In genomic region chr5:36948831-36949230, GRCm38 (mm10) we compare ENCODE assay signal across 8 mouse cellular contexts. TPM values are rescaled to one million over a fixed set of nuclear protein-coding genes. Genes with fewer than 3 reads are reported as not detected.
A peak's percentile ranks its signal among the peaks of the same experiment; 100 is the strongest.
DNase-seq lines count a peak whose midpoint lies in the region; ATAC-seq and TF ChIP-seq lines count a peak whose summit lies in the region.

No protein-coding gene starts in this region.

- no peaks in the 10 kb centered on the region for H3K4me1 ChIP-seq in lung, postnatal 0 days (ENCODE audit: insufficient read depth, low read depth, low read length)

- H3K9ac ChIP-seq in lung, postnatal 0 days (replicated peaks; ENCODE audit: low read depth): no peak overlapping the region

- H3K4me2 ChIP-seq in lung, postnatal 0 days (replicated peaks; ENCODE audit: low read depth, low read length): no peak overlapping the region

- WGBS in lung, postnatal 0 days: 12% methylated on average over 3 of the region's 3 CpGs

- ATAC-seq in lung, postnatal 0 days: peak; percentile 46; the same call in 1 of the 2 replicates

- peak; percentile 93 for TF ChIP-seq CTCF in lung, postnatal 0 days (IDR thresholded peaks at IDR 0.05)

- intact Hi-C loops in gastrocnemius, postnatal 14 days (cut with DNase I; ENCODE audit: low total_unique reads): loop anchor here (2.0 kb wide), 1 partner anchor 52 kb away; no protein-coding TSS in a partner anchor

- DNase-seq in A20 (ENCODE audit: low read depth, low spot score): peak; percentile 79
- DNase-seq in T-cell, adult 2 months (ENCODE audit: low spot score): peak; percentile 62
- peak; percentile 83 to 84 for DNase-seq in cerebellum, postnatal 36 days
- DNase-seq in gastrocnemius, postnatal 14 days: peak; percentile 69
- peak; percentile 75 for DNase-seq in kidney, postnatal 14 days
- peak; percentile 68 for DNase-seq in lung, postnatal 0 days (ENCODE audit: low spot score)
- peak; percentile 87 for DNase-seq in retina, embryonic 14.5 days (ENCODE audit: low spot score)
- peak; percentile 85 for DNase-seq in thymus, postnatal 14 days

- no peaks in the 10 kb centered on the region for H3K9me3 ChIP-seq in lung, postnatal 0 days (ENCODE audit: low read length)

- no peak overlapping the region for H3K27ac ChIP-seq in lung, postnatal 0 days (ENCODE audit: low read length)

- H3K4me3 ChIP-seq in lung, postnatal 0 days (ENCODE audit: low read depth, low read length): no peak overlapping the region

- H3K27me3 ChIP-seq in lung, postnatal 0 days (replicated peaks; ENCODE audit: insufficient read depth, low read length): no peaks in the 10 kb centered on the region

- no peaks in the 10 kb centered on the region for H3K36me3 ChIP-seq in lung, postnatal 0 days (ENCODE audit: insufficient read depth, low read length)

- no peak for TF ChIP-seq EP300 in lung, postnatal 0 days (IDR thresholded peaks at IDR 0.05)

RNA-seq across cellular contexts. Expression of gene Wfs1, which starts 40.2 kb away (rescaled TPM):
- total RNA-seq in gastrocnemius, postnatal 14 days (2021): 10 to 100 TPM; 36.3 to 45.9 TPM
- 6.5 and 7.2 TPM in 2 replicates for polyA plus RNA-seq in lung, postnatal 0 days (2015; fragmentation: Nextera tagmentation; extraction: Ambion mirVana)
